Mouse (Mus musculus) stomach, embryonic 16.5 days (tissue): ENCODE data around the gene Slc35f4. TPM values are rescaled to one million over a fixed set of nuclear protein-coding genes. Genes with fewer than 3 reads are reported as not detected.

Experiments used
- ATAC-seq: fragments of 200-750 bp; cut with Nextera tagmentation; 2 replicates; pipeline ENCODE4 v1.8.0; 2017; ENCODE audit warnings: moderate number of reproducible peaks, moderate TSS enrichment; ENCODE audit not compliant: insufficient read depth, low FRiP score
- H3K27ac ChIP-seq: fragments of 300-500 bp; sonication (generic); 2 replicates; pipeline ENCODE4 v1.5.1; 2014; ENCODE audit warnings: low read length
- H3K27me3 ChIP-seq: fragments of 300-500 bp; sonication (generic); 2 replicates; pipeline ENCODE4 v1.6.1; 2014; ENCODE audit warnings: low read length, control low read depth, mixed read lengths; ENCODE audit not compliant: control insufficient read depth, insufficient read depth
- H3K36me3 ChIP-seq: fragments of 300-500 bp; sonication (generic); 2 replicates; pipeline ENCODE4 v1.6.1; 2014; ENCODE audit warnings: low read length; ENCODE audit not compliant: control insufficient read depth, insufficient read depth
- H3K4me1 ChIP-seq: fragments of 300-500 bp; sonication (generic); 2 replicates; pipeline ENCODE4 v1.6.1; 2014; ENCODE audit warnings: low read length, control low read depth, mixed read lengths; ENCODE audit not compliant: control insufficient read depth, insufficient read depth
- H3K4me2 ChIP-seq: fragments of 300-500 bp; sonication (generic); 2 replicates; pipeline ENCODE4 v1.6.1; 2014; ENCODE audit warnings: low read depth, low read length, mixed read lengths
- H3K4me3 ChIP-seq: fragments of 300-500 bp; sonication (generic); replicated peaks from 2 replicates; pipeline ENCODE4 v1.5.1; 2014; ENCODE audit warnings: mild to moderate bottlenecking, low read length
- H3K9ac ChIP-seq: fragments of 300-500 bp; sonication (generic); 2 replicates; pipeline ENCODE4 v1.6.1; 2014; ENCODE audit warnings: low read length
- H3K9me3 ChIP-seq: fragments of 300-500 bp; sonication (generic); replicated peaks from 2 replicates; pipeline ENCODE4 v1.6.1; 2016; ENCODE audit warnings: low read length, control low read depth; ENCODE audit not compliant: control insufficient read depth
- whole genome bisulfite sequencing: fragments of 180-500 bp; shearing (Covaris S2); extraction: QIAGEN DNeasy Blood & Tissue Kit; methylation state at CpG from one replicate; pipeline ENCODE4 v1.1.7; 2014; 5-methylcytosine and 5-hydroxymethylcytosine counted together
- polyA plus RNA-seq: library from polyadenylated mRNA; unstranded; fragments of >200 nt; fragmentation: Nextera tagmentation; extraction: Ambion mirVana; gene quantifications from 2 replicates; pipeline ENCODE4 v1.2.1, GENCODE M21; 2015

The Slc35f4 gene
- polyA plus RNA-seq, 1 experiment from 2014 or later, result 0.18 TPM

GRCm38 (mm10) chr14:49431821-49432220, 94.0 kb downstream of the Slc35f4 start:
- no peaks in the 10 kb centered on the region for H3K4me1 ChIP-seq
- no peak overlapping the region for H3K4me2 ChIP-seq
- H3K36me3 ChIP-seq, result no peaks in the 10 kb centered on the region
- WGBS, result 74% methylated on average over 5 of the region's 5 CpGs
- no peak overlapping the region for H3K9ac ChIP-seq
- no peak for ATAC-seq
- no peaks in the 10 kb centered on the region for H3K27me3 ChIP-seq
- H3K4me3 ChIP-seq, result no peak overlapping the region
- no peak overlapping the region for H3K27ac ChIP-seq
- no peaks in the 10 kb centered on the region for H3K9me3 ChIP-seq

GRCm38 (mm10) chr14:49392482-49392881, 133.4 kb downstream of the Slc35f4 start:
- Histone ChIP-seq H3K4me2 (no peak overlapping the region), H3K27ac (no peak overlapping the region), H3K9ac (no peak overlapping the region), H3K27me3 (no peaks in the 10 kb centered on the region), H3K9me3 (no peaks in the 10 kb centered on the region), H3K4me1 (no peaks in the 10 kb centered on the region), H3K4me3 (no peak overlapping the region), H3K36me3 (no peaks in the 10 kb centered on the region)
- 37% methylated on average over 1 of the region's 1 CpGs for WGBS
- ATAC-seq, result no peak

- H3K4me2 ChIP-seq, result no peak overlapping the region
- H3K4me3 ChIP-seq, result no peak overlapping the region
- H3K36me3 ChIP-seq, result no peaks in the 10 kb centered on the region
- H3K9me3 ChIP-seq, result no peaks in the 10 kb centered on the region
- WGBS, result 70% methylated on average over 2 of the region's 2 CpGs
- no peak overlapping the region for H3K27ac ChIP-seq
- H3K27me3 ChIP-seq, result no peaks in the 10 kb centered on the region
- no peak overlapping the region for H3K9ac ChIP-seq
- no peak for ATAC-seq
- no peaks in the 10 kb centered on the region for H3K4me1 ChIP-seq
Measured at GRCm38 (mm10) chr14:49362161-49362560, 163.7 kb downstream of the Slc35f4 start.

- no peak overlapping the region for H3K9ac ChIP-seq
- H3K4me1 ChIP-seq, result no peaks in the 10 kb centered on the region
- no peak for ATAC-seq
- H3K4me2 ChIP-seq, result no peak overlapping the region
- H3K9me3 ChIP-seq, result no peaks in the 10 kb centered on the region
- no peaks in the 10 kb centered on the region for H3K36me3 ChIP-seq
- H3K27ac ChIP-seq, result no peak overlapping the region
- H3K27me3 ChIP-seq, result no peaks in the 10 kb centered on the region
- no peak overlapping the region for H3K4me3 ChIP-seq
Measured at GRCm38 (mm10) chr14:49355561-49355960, 170.3 kb downstream of the Slc35f4 start.

GRCm38 (mm10) chr14:49348897-49349250, 177.0 kb downstream of the Slc35f4 start:
- H3K36me3 ChIP-seq, result no peaks in the 10 kb centered on the region
- no peak for ATAC-seq
- no peak overlapping the region for H3K27ac ChIP-seq
- H3K9me3 ChIP-seq, result no peaks in the 10 kb centered on the region
- no peaks in the 10 kb centered on the region for H3K27me3 ChIP-seq
- H3K4me2 ChIP-seq, result no peak overlapping the region
- 72% methylated on average over 1 of the region's 1 CpGs for WGBS
- no peak overlapping the region for H3K4me3 ChIP-seq
- no peak overlapping the region for H3K9ac ChIP-seq
- H3K4me1 ChIP-seq, result no peaks in the 10 kb centered on the region

GRCm38 (mm10) chr14:49348164-49348896, 177.5 kb downstream of the Slc35f4 start:
- Histone ChIP-seq H3K4me1 (no peaks in the 10 kb centered on the region), H3K27ac (no peak overlapping the region), H3K4me2 (no peak overlapping the region), H3K4me3 (no peak overlapping the region), H3K27me3 (no peaks in the 10 kb centered on the region), H3K36me3 (no peaks in the 10 kb centered on the region), H3K9me3 (no peaks in the 10 kb centered on the region), H3K9ac (no peak overlapping the region)
- 58% methylated on average over 7 of the region's 7 CpGs for WGBS
- ATAC-seq, result no peak

GRCm38 (mm10) chr14:49345835-49346234, 180.0 kb downstream of the Slc35f4 start:
- Histone ChIP-seq H3K4me2 (no peak overlapping the region), H3K9ac (no peak overlapping the region), H3K27ac (no peak overlapping the region), H3K36me3 (no peaks in the 10 kb centered on the region), H3K9me3 (no peaks in the 10 kb centered on the region), H3K27me3 (no peaks in the 10 kb centered on the region), H3K4me1 (no peaks in the 10 kb centered on the region), H3K4me3 (no peak overlapping the region)
- WGBS, result 93% methylated on average over 2 of the region's 2 CpGs
- no peak for ATAC-seq

- Histone ChIP-seq H3K9me3 (no peaks in the 10 kb centered on the region), H3K4me3 (no peak overlapping the region), H3K36me3 (no peaks in the 10 kb centered on the region), H3K4me2 (no peak overlapping the region), H3K27me3 (no peaks in the 10 kb centered on the region), H3K4me1 (no peaks in the 10 kb centered on the region), H3K9ac (no peak overlapping the region), H3K27ac (no peak overlapping the region)
- ATAC-seq, result no peak
- 62% methylated on average over 4 of the region's 4 CpGs for WGBS
Measured at GRCm38 (mm10) chr14:49337011-49337410, 188.8 kb downstream of the Slc35f4 start.

- H3K27me3 ChIP-seq, result no peaks in the 10 kb centered on the region
- H3K27ac ChIP-seq, result no peak overlapping the region
Measured at GRCm38 (mm10) chr14:49333841-49334240, 192.0 kb downstream of the Slc35f4 start.

More at GRCm38 (mm10) chr14:49333841-49334240, 192.0 kb downstream of the Slc35f4 start:
- Histone ChIP-seq H3K4me3 (no peak overlapping the region), H3K36me3 (no peaks in the 10 kb centered on the region), H3K4me1 (no peaks in the 10 kb centered on the region), H3K9me3 (no peaks in the 10 kb centered on the region), H3K4me2 (no peak overlapping the region), H3K9ac (no peak overlapping the region)
- WGBS, result 74% methylated on average over 2 of the region's 2 CpGs
- no peak for ATAC-seq
